Mouse (Mus musculus): Measurements from ENCODE around the gene Nos3. TPM values are rescaled to one million over a fixed set of nuclear protein-coding genes. Genes with fewer than 3 reads are reported as not detected.
A peak's percentile ranks its signal among the peaks of the same experiment; 100 is the strongest.

Gene Nos3
- polyA plus RNA-seq, 1 experiment from 2014 or later: 7.0 TPM

DNA sequence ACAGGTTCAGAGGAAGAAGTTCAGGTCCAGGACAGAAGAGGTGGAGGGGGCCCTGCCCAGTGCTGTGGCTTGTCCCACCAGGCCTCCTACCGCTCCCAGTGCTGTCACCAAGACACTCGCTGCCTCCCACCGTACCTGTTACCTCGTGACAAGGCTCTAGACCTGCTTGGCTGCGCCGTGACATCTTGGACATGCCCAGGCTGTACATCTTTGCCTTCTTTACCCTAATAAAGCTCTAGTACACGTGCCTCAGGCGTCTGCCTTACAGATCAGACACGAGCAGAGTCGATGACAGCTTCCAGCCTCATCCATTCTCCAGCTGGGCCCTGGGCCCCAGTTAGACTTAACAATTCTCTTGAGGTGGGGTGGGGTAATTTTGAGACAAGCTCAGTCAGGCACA, 53.0 kb downstream of the Nos3 start:
- 90% methylated on average over 10 of the region's 10 CpGs for WGBS

DNA sequence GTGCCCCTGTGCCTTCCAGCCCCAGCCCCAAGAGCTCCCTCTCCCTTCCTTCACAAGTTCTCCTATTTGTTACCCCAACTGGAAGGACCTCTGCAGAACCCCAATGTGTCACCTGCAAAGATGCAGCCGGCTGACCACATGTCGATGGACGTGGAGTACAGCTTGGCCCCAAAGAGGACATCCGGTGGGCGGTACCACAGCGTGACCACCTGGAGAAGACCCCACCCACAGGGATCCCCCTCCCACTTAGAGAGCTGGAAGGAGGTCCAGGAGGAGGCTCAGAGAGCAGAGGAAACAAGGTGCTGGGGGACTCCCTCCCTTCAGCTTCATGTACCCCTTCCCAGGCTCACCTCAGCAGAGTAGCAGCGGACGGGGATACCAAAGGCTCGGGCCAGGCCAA, 55.8 kb downstream of the Nos3 start:
- H3K4me2 ChIP-seq (ENCODE audit: low read length): no peak overlapping the region
- no peaks in the 10 kb centered on the region for H3K9me3 ChIP-seq (ENCODE audit: control insufficient read depth, low read length)
- ATAC-seq (ENCODE audit: low FRiP score, low TSS enrichment) (no peak), DNase-seq (no peak)
- 93% methylated on average over 9 of the region's 9 CpGs for WGBS
- no peak overlapping the region for H3K4me3 ChIP-seq (replicated peaks; ENCODE audit: low read depth, low read length)
- no peak overlapping the region for H3K27ac ChIP-seq (replicated peaks; ENCODE audit: low read depth, low read length)
- H3K9ac ChIP-seq (replicated peaks; ENCODE audit: low read length): no peak overlapping the region
- H3K36me3 ChIP-seq (ENCODE audit: control insufficient read depth, insufficient read depth, low read length): peaks cover 34% of the 10 kb centered on the region
- H3K4me1 ChIP-seq (ENCODE audit: control insufficient read depth, insufficient read depth, low read length): peaks cover 19% of the 10 kb centered on the region
- H3K27me3 ChIP-seq (ENCODE audit: control insufficient read depth, insufficient read depth, low read length): no peaks in the 10 kb centered on the region

More for the DNA sequence above, 53.0 kb downstream of the Nos3 start:
- ATAC-seq (ENCODE audit: low FRiP score, low TSS enrichment) (no peak), DNase-seq (no peak)
- Histone ChIP-seq H3K9me3 (ENCODE audit: control insufficient read depth, low read length) (no peaks in the 10 kb centered on the region), H3K4me1 (ENCODE audit: control insufficient read depth, insufficient read depth, low read length) (peaks cover 7% of the 10 kb centered on the region), H3K36me3 (ENCODE audit: control insufficient read depth, insufficient read depth, low read length) (peaks cover 34% of the 10 kb centered on the region), H3K9ac (replicated peaks; ENCODE audit: low read length) (no peak overlapping the region), H3K4me3 (replicated peaks; ENCODE audit: low read depth, low read length) (no peak overlapping the region), H3K27me3 (ENCODE audit: control insufficient read depth, insufficient read depth, low read length) (no peaks in the 10 kb centered on the region), H3K27ac (replicated peaks; ENCODE audit: low read depth, low read length) (no peak overlapping the region), H3K4me2 (ENCODE audit: low read length) (no peak overlapping the region)

- Histone ChIP-seq H3K4me3 (replicated peaks; ENCODE audit: low read depth, low read length) (peak within 1 kb of the TSS; percentile 44), H3K27ac (replicated peaks; ENCODE audit: low read depth, low read length) (peak within 1 kb of the TSS; percentile 92), H3K4me2 (ENCODE audit: low read length) (peak within 1 kb of the TSS; percentile 96), H3K9ac (replicated peaks; ENCODE audit: low read length) (peak within 1 kb of the TSS; percentile 70), H3K27me3 (ENCODE audit: control insufficient read depth, insufficient read depth, low read length) (no peaks in the 10 kb centered on the region), H3K9me3 (ENCODE audit: control insufficient read depth, low read length) (no peaks in the 10 kb centered on the region), H3K36me3 (ENCODE audit: control insufficient read depth, insufficient read depth, low read length) (peaks cover 27% of the 10 kb centered on the region), H3K4me1 (ENCODE audit: control insufficient read depth, insufficient read depth, low read length) (peaks cover 40% of the 10 kb centered on the region)
- peak; percentile 99 for DNase-seq
- ATAC-seq (ENCODE audit: low FRiP score, low TSS enrichment): peak; percentile 94
- 1% methylated on average over 46 of the region's 46 CpGs for WGBS
Measured at GRCm38 (mm10) chr5:24423129-24424003, 58.8 kb downstream of the Nos3 start, which contains the start of the genes Cdk5 and Slc4a2. Gene Cdk5 (minus strand): TSS chr5:24423530. Gene Slc4a2 (plus strand): TSS chr5:24423837.

DNA sequence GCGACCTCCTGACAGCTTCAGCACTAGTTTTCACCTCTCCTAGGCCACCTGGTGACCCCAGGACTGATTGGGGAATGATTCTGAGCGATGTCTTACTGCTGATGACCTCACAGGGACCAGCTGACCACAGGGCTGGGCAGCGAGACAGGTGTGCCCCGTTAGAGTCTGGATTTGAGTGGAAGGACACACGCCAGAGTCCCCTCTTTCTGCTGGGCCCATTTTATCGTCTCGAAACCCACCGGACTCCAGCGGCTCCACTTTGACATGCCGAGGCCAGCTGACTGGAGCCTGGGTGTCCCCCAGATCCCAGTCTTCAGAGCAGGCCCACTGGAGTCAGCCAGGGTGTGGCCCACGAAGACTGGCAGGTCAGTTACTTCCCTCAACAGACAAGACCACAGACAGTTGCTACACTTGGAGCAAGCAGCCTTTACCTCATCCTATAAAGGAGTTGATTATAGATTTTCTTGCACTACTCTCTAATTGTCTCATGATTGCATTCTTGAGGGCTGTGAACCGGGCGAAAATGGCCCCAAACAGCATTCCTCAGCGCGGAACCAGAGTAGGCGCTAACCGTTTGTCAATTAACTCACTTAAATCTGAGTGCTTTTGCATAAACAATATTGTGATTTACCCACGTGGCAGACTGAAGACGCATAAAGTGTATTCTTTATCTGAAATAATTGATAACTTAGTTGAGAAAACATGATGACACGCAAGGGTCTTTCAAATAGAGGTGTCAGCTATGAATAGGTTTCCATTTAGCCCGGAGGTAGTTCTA, 59.6 kb downstream of the Nos3 start:
- peak overlapping the region; percentile 70 for H3K9ac ChIP-seq (replicated peaks; ENCODE audit: low read length)
- peak overlapping the region; percentile 44 for H3K4me3 ChIP-seq (replicated peaks; ENCODE audit: low read depth, low read length)
- H3K9me3 ChIP-seq (ENCODE audit: control insufficient read depth, low read length): no peaks in the 10 kb centered on the region
- H3K4me2 ChIP-seq (ENCODE audit: low read length): peak overlapping the region; percentile 96
- no peaks in the 10 kb centered on the region for H3K27me3 ChIP-seq (ENCODE audit: control insufficient read depth, insufficient read depth, low read length)
- H3K27ac ChIP-seq (replicated peaks; ENCODE audit: low read depth, low read length): peak overlapping the region; percentile 92
- no peak; the same call in 1 of the 2 replicates for ATAC-seq (ENCODE audit: low FRiP score, low TSS enrichment)
- H3K36me3 ChIP-seq (ENCODE audit: control insufficient read depth, insufficient read depth, low read length): peaks cover 18% of the 10 kb centered on the region
- peak; percentile 18 for DNase-seq
- WGBS: 15% methylated on average over 21 of the region's 21 CpGs
- H3K4me1 ChIP-seq (ENCODE audit: control insufficient read depth, insufficient read depth, low read length): peaks cover 40% of the 10 kb centered on the region

- H3K4me1 ChIP-seq (ENCODE audit: control insufficient read depth, insufficient read depth, low read length): peaks cover 40% of the 10 kb centered on the region
- peaks cover 16% of the 10 kb centered on the region for H3K36me3 ChIP-seq (ENCODE audit: control insufficient read depth, insufficient read depth, low read length)
Measured at GRCm38 (mm10) chr5:24424861-24425411, 60.3 kb downstream of the Nos3 start.

GRCm38 (mm10) chr5:24425421-24426036, 60.9 kb downstream of the Nos3 start:
- DNase-seq (peak; percentile 62), ATAC-seq (ENCODE audit: low FRiP score, low TSS enrichment) (no peak)
- Histone ChIP-seq H3K36me3 (ENCODE audit: control insufficient read depth, insufficient read depth, low read length) (peaks cover 15% of the 10 kb centered on the region), H3K27ac (replicated peaks; ENCODE audit: low read depth, low read length) (peak overlapping the region; percentile 57; the same call in 1 of the 2 replicates), H3K4me2 (ENCODE audit: low read length) (peak overlapping the region; percentile 96), H3K4me3 (replicated peaks; ENCODE audit: low read depth, low read length) (peak overlapping the region; percentile 44), H3K27me3 (ENCODE audit: control insufficient read depth, insufficient read depth, low read length) (no peaks in the 10 kb centered on the region), H3K4me1 (ENCODE audit: control insufficient read depth, insufficient read depth, low read length) (peaks cover 40% of the 10 kb centered on the region), H3K9ac (replicated peaks; ENCODE audit: low read length) (peak overlapping the region; percentile 57), H3K9me3 (ENCODE audit: control insufficient read depth, low read length) (no peaks in the 10 kb centered on the region)
- under 1% methylated on average over 27 of the region's 30 CpGs for WGBS

More at GRCm38 (mm10) chr5:24424861-24425411, 60.3 kb downstream of the Nos3 start:
- WGBS: under 1% methylated on average over 58 of the region's 60 CpGs
- Histone ChIP-seq H3K27me3 (ENCODE audit: control insufficient read depth, insufficient read depth, low read length) (no peaks in the 10 kb centered on the region), H3K27ac (replicated peaks; ENCODE audit: low read depth, low read length) (peak overlapping the region; percentile 57), H3K9me3 (ENCODE audit: control insufficient read depth, low read length) (no peaks in the 10 kb centered on the region), H3K9ac (replicated peaks; ENCODE audit: low read length) (peak overlapping the region; percentile 57; the same call in 1 of the 2 replicates), H3K4me3 (replicated peaks; ENCODE audit: low read depth, low read length) (peak overlapping the region; percentile 44), H3K4me2 (ENCODE audit: low read length) (peak overlapping the region; percentile 96)
- peak; percentile 94 for DNase-seq
- ATAC-seq (ENCODE audit: low FRiP score, low TSS enrichment): 0 out of 2 replicates have a peak, but pooled peaks have one; percentile 26

DNA sequence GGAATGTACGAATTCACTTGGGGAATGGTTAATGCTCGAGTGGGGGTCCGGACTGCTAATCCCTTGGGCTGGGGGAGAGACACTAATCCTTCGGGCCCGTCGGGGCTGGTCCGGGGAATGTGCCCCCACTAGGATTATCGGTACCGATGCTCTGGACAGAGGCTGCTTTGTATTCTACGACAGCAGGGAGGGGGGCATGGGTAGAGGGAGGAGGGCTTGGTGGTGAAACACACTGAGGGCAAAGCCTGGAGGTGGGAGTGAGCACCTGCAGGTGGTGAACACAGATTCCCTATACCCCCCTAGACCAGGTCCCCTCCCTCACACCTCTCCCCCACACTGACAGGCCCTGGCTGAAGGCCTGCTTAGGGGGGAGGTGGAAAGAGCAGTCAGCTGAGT, 61.4 kb downstream of the Nos3 start:
- Histone ChIP-seq H3K36me3 (ENCODE audit: control insufficient read depth, insufficient read depth, low read length) (peaks cover 13% of the 10 kb centered on the region), H3K4me2 (ENCODE audit: low read length) (peak overlapping the region; percentile 96), H3K27me3 (ENCODE audit: control insufficient read depth, insufficient read depth, low read length) (no peaks in the 10 kb centered on the region), H3K4me1 (ENCODE audit: control insufficient read depth, insufficient read depth, low read length) (peaks cover 40% of the 10 kb centered on the region), H3K27ac (replicated peaks; ENCODE audit: low read depth, low read length) (0 out of 2 replicates have a peak overlapping the region, but pooled peaks have one; percentile 57), H3K9me3 (ENCODE audit: control insufficient read depth, low read length) (no peaks in the 10 kb centered on the region), H3K4me3 (replicated peaks; ENCODE audit: low read depth, low read length) (peak overlapping the region; percentile 44), H3K9ac (replicated peaks; ENCODE audit: low read length) (peak overlapping the region; percentile 57; the same call in 1 of the 2 replicates)
- ATAC-seq (ENCODE audit: low FRiP score, low TSS enrichment) (no peak), DNase-seq (peak; percentile 41)
- WGBS: under 1% methylated on average over 10 of the region's 10 CpGs
